Mouse (Mus musculus): ENCODE measurements at regions not wholly inside any gene's neighbourhood (a gene's known extent, or its start where the extent isn't known, plus 50 kb on each side); places are given as distances from the start of the nearest gene placed in this dataset.

DNA sequence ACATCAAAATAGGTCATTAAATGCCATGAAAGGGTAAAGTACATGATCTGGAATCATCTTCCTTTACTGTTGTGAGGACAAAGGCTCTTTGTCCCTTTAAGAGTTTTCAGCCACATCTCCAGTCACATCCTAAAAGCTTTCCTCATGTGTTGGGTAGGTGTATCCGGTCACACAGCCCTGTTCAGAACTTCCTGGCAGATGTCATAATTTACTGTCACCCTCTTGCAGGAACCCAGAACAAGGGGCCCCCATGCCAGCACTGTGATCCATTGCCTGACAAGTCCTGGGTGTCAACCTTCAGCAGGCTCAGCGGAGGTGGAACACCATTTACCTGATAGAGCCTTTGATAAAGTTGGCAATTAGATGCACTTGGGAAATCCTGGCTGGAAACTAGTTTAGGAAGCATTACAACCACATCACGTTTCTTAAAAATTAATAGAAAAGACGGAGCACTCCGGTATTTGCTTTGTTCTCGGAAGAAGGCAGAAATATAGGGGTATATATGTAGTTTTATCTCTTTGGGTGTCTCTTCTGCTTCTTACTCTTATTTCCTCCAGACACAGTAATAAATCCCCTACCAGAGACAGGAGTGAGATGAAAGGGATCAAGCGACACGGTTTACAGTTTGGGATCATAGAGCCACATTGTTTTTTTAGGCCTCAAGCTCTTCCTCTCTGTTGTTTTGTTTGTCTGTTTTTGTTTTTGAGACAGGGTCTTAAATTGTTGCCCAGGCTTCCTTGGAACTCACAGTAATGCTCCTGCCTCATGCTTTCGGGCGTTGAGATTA, 527.0 kb upstream of the Jag1 start:
- TF ChIP-seq POLR2A (IDR thresholded peaks at IDR 0.05; ENCODE audit: borderline replicate concordance, low read depth, low read length) (no peak), CTCF (IDR thresholded peaks at IDR 0.05; ENCODE audit: low read depth, low read length) (no peak)
